Mouse (Mus musculus) cortical plate, adult 2 months (tissue): Measurements from ENCODE around the gene Ythdc1. TPM values are rescaled to one million over a fixed set of nuclear protein-coding genes. Genes with fewer than 3 reads are reported as not detected.
A peak's percentile ranks its signal among the peaks of the same experiment; 100 is the strongest.

ENCODE experiments used
- H3K27ac ChIP-seq: fragments of 200-500 bp; 2 replicates; pipeline ENCODE4 v1.5.1; 2012; ENCODE audit warnings: low read length, control low read depth, inconsistent platforms; ENCODE audit not compliant: insufficient read depth
- H3K4me1 ChIP-seq: fragments of 200-500 bp; 2 replicates; pipeline ENCODE4 v1.6.1; 2011; ENCODE audit warnings: low read length; ENCODE audit not compliant: control insufficient read depth, insufficient read depth
- H3K4me3 ChIP-seq: fragments of 200-500 bp; 2 replicates; pipeline ENCODE4 v1.5.1; 2011; ENCODE audit warnings: mild to moderate bottlenecking, low read length, control low read depth; ENCODE audit not compliant: insufficient read depth
- CTCF ChIP-seq: fragments of 200-500 bp; IDR thresholded peaks from 2 replicates; pipeline ENCODE4 v1.5.1; 2011; ENCODE audit warnings: mild to moderate bottlenecking, control low read depth, low read length; ENCODE audit not compliant: insufficient read depth; ENCODE audit errors: extremely low read depth
- POLR2A ChIP-seq: fragments of 200-500 bp; IDR thresholded peaks from 2 replicates; pipeline ENCODE4 v1.6.1; 2011; ENCODE audit warnings: mild to moderate bottlenecking, low read length, control low read depth; ENCODE audit not compliant: insufficient read depth; ENCODE audit errors: extremely low read depth
- polyA plus RNA-seq: library from polyadenylated mRNA; depleted of rRNA; stranded (reverse); fragments of >200 nt; gene quantifications from 2 replicates; pipeline ENCODE4 v1.2.3, GENCODE M21; 2012; rRNA removed

Gene Ythdc1
- polyA plus RNA-seq: 51.6 and 52.7 TPM in 2 replicates

GRCm38 (mm10) chr5:86803962-86804940 lies at the start of gene Ythdc1:
Gene Ythdc1 (plus strand): TSS chr5:86804221.
- H3K4me3 ChIP-seq: peak within 1 kb of the TSS; percentile 73
- TF ChIP-seq CTCF (no peak), POLR2A (peak; percentile 91)
- H3K4me1 ChIP-seq: peaks cover 2% of the 10 kb centered on the region
- peak within 1 kb of the TSS; percentile 96 for H3K27ac ChIP-seq

- H3K4me1 ChIP-seq: no peaks in the 10 kb centered on the region
- TF ChIP-seq POLR2A (no peak), CTCF (no peak)
- no peak overlapping the region for H3K27ac ChIP-seq
- H3K4me3 ChIP-seq: no peak overlapping the region
These were observed 34.9 kb upstream of the Ythdc1 start for GRCm38 (mm10) chr5:86769015-86769658.

DNA sequence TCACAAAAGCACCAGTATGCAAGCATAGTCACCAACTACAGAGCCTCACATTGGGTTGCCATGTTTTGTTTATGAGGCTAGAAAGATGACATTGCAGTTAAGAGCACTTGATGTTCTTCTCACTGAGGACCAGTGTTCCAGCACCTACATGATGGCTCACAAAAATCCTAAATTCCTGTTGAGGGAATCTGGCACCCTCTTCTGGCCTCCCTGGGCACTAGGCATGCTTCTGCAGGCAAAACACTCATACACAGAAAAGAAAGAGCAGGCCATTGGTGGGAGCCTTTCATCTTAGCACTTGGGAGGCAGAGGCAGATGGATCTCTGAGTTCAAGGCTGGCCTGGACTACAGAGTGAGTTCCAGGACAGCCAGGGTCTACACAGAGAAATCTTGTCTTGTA lies 33.0 kb upstream of the Ythdc1 start:
- Histone ChIP-seq H3K4me1 (no peaks in the 10 kb centered on the region), H3K27ac (no peak overlapping the region), H3K4me3 (no peak overlapping the region)
- TF ChIP-seq CTCF (no peak), POLR2A (no peak)

- no peaks in the 10 kb centered on the region for H3K4me1 ChIP-seq
- H3K27ac ChIP-seq: no peak overlapping the region
- no peak for TF ChIP-seq POLR2A
- no peak for TF ChIP-seq CTCF
- no peak overlapping the region for H3K4me3 ChIP-seq
These were observed 27.1 kb upstream of the Ythdc1 start for GRCm38 (mm10) chr5:86776941-86777340.

GRCm38 (mm10) chr5:86778471-86778870 lies 25.6 kb upstream of the Ythdc1 start:
- Histone ChIP-seq H3K27ac (no peak overlapping the region), H3K4me1 (no peaks in the 10 kb centered on the region), H3K4me3 (no peak overlapping the region)
- no peak for TF ChIP-seq CTCF
- no peak for TF ChIP-seq POLR2A

DNA sequence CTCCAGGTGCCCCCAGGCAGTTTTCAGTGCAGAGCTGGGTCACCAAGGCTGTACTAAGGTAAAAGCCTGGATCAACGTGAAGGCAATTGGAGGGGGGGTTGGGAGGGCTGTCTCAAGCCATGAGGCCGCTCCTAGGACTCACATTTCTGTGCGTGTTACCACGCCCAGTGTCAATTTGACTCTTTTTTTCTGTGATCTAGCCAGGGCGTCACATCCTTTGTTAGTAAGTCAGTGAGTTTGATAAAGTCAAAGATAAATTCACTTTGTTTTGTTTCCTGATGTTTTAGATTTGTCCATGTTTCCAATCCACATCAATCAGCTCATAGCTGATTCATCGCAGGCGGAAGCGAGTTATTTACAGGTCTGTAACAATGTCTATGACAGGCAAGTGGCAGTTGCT lies 21.0 kb upstream of the Ythdc1 start:
- Histone ChIP-seq H3K4me1 (no peaks in the 10 kb centered on the region), H3K4me3 (no peak overlapping the region), H3K27ac (no peak overlapping the region)
- TF ChIP-seq POLR2A (no peak), CTCF (no peak)

DNA sequence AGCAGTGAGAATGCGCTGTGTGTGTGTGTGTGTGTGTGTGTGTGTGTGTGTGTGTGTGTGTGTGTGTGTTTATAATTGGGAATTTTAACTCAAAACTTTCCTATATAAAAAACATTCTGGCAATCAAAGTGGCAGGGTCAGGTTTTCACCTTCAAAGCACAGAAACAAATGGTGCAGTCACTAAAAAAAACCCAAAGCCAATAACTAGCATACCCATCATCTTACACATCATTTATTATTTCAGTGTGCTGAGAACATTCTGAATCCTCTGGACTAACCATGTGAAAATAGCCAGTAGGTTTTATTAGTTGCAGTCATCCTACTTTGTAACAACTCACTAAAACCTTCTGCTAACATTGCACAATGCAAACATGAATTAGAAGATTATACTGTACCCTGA lies 19.8 kb upstream of the Ythdc1 start:
- no peaks in the 10 kb centered on the region for H3K4me1 ChIP-seq
- H3K27ac ChIP-seq: no peak overlapping the region
- TF ChIP-seq POLR2A (no peak), CTCF (no peak)
- H3K4me3 ChIP-seq: no peak overlapping the region

- H3K4me3 ChIP-seq: no peak overlapping the region
- H3K4me1 ChIP-seq: no peaks in the 10 kb centered on the region
- H3K27ac ChIP-seq: no peak overlapping the region
- TF ChIP-seq POLR2A (no peak), CTCF (no peak)
These were observed 17.2 kb upstream of the Ythdc1 start for GRCm38 (mm10) chr5:86786798-86787197.

DNA sequence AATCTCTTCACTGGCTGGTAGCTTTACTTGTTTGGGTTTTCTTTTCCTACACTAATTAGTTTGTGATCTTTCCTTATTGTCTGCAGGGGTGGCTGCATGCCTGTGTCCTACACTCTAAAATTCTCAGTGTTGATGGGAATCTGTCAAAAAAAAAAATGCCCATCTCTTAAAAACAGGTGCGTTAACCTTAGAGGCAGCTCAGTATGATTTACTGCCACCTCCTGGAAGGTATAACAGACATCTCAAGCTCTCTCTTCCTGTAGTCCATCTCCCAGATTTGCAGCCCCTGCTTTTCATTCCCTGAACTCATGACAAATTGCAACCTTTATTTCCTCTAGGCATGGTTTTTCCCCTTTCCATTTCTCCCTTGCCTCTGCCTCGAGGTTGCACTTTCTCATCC lies 14.1 kb upstream of the Ythdc1 start:
- Histone ChIP-seq H3K4me1 (no peaks in the 10 kb centered on the region), H3K27ac (no peak overlapping the region), H3K4me3 (no peak overlapping the region)
- TF ChIP-seq POLR2A: no peak
- no peak for TF ChIP-seq CTCF

- Histone ChIP-seq H3K4me3 (no peak overlapping the region), H3K27ac (no peak overlapping the region), H3K4me1 (no peaks in the 10 kb centered on the region)
- TF ChIP-seq POLR2A: no peak
- no peak for TF ChIP-seq CTCF
These were observed 11.8 kb upstream of the Ythdc1 start for GRCm38 (mm10) chr5:86792249-86792648.
